Mouse (Mus musculus) layer of hippocampus, postnatal 25 days (tissue): ENCODE measurements around the gene Fiz1. TPM values are rescaled to one million over a fixed set of nuclear protein-coding genes. Genes with fewer than 3 reads are reported as not detected.

Experiments
- DNase-seq, 2 experiments: peaks; one replicate each; pipeline ENCODE4 v3.0.0; 2022; ENCODE audit warnings: mixed read lengths in 2 of 2, low spot score in 1 of 2; ENCODE audit errors: extremely low spot score in 1 of 2
- total RNA-seq, 2 experiments: library from RNA; stranded (reverse); gene quantifications; 2 replicates each; pipeline ENCODE4 v1.2.3; 2021

Gene Fiz1
- total RNA-seq, 2 experiments from 2014 or later = 21.3 to 21.7 TPM

- DNase-seq = no peak
Measured at GRCm38 (mm10) chr7:4957361-4957760, 57.1 kb downstream of the Fiz1 start.

Other genes starting within 250 kb of the Fiz1 start
- gene Fam71e2, start 243.4 kb downstream of the Fiz1 start, total RNA-seq = not detected
- under 1 TPM; 0.27 to 0.49 TPM for gene Il11, start 231.8 kb downstream of the Fiz1 start, total RNA-seq
- gene Tmem190, start 231.8 kb downstream of the Fiz1 start, total RNA-seq = not detected
- gene Tmem238, start 225.0 kb downstream of the Fiz1 start, total RNA-seq = 1 to 10 TPM; 2.2 to 2.6 TPM
- gene Rpl28, start 221.8 kb downstream of the Fiz1 start, total RNA-seq = 100 to 1,000 TPM; 484 to 506 TPM
- 100 to 1,000 TPM in 1 of 2 experiments, 10 to 100 TPM in 1; 97.7 to 112 TPM for gene Ube2s, start 202.1 kb downstream of the Fiz1 start, total RNA-seq
- gene Shisa7, start 170.0 kb downstream of the Fiz1 start, total RNA-seq = 100 to 1,000 TPM; 132 to 182 TPM
- gene Isoc2b, start 144.4 kb downstream of the Fiz1 start, total RNA-seq = 1 to 10 TPM; 5.6 to 6.0 TPM
- 10 to 100 TPM; 11.2 to 12.4 TPM for gene Isoc2a, start 137.5 kb downstream of the Fiz1 start, total RNA-seq
- gene Gm36210, start 108.2 kb downstream of the Fiz1 start, total RNA-seq = under 1 TPM; 0.27 to 0.38 TPM
- gene Zfp628, start 99.5 kb downstream of the Fiz1 start, total RNA-seq = 10 to 100 TPM; 13.4 to 14.3 TPM
- 100 to 1,000 TPM; 109 to 112 TPM for gene Nat14, start 92.7 kb downstream of the Fiz1 start, total RNA-seq
- gene Ssc5d, start 88.9 kb downstream of the Fiz1 start, total RNA-seq = 1 to 10 TPM; 1.4 to 2.3 TPM
- gene Sbk2, start 50.3 kb downstream of the Fiz1 start, total RNA-seq = under 1 TPM in 1 of 2 experiments, not detected in 1; 0.59 TPM
- under 1 TPM; 0.59 to 0.66 TPM for gene Sbk3, start 43.5 kb downstream of the Fiz1 start, total RNA-seq
- 10 to 100 TPM; 31.9 to 41.4 TPM for gene Zfp579, start 18.5 kb downstream of the Fiz1 start, total RNA-seq
- 1 to 10 TPM; 7.7 to 8.2 TPM for gene Zfp524, start 282 bp downstream of the Fiz1 start, total RNA-seq
- gene Gm44973, start 799 bp upstream of the Fiz1 start, total RNA-seq = not detected
- 10 to 100 TPM; 33.0 to 41.3 TPM for gene Zfp865, start 5.7 kb upstream of the Fiz1 start, total RNA-seq
- gene Ccdc106, start 5.9 kb upstream of the Fiz1 start, total RNA-seq = 10 to 100 TPM; 66.1 to 73.5 TPM
- not detected for gene 4632433K11Rik, start 19.4 kb upstream of the Fiz1 start, total RNA-seq
- 1 to 10 TPM; 5.1 to 6.5 TPM for gene Zfp784, start 23.7 kb upstream of the Fiz1 start, total RNA-seq
- gene Zfp580, start 36.8 kb upstream of the Fiz1 start, total RNA-seq = 10 to 100 TPM; 43.1 to 44.0 TPM
- 100 to 1,000 TPM; 170 to 180 TPM for gene U2af2, start 47.4 kb upstream of the Fiz1 start, total RNA-seq
- gene Epn1, start 65.5 kb upstream of the Fiz1 start, total RNA-seq = 100 to 1,000 TPM; 520 to 560 TPM
- not detected for gene Rfpl4, start 102.3 kb upstream of the Fiz1 start, total RNA-seq
- under 1 TPM in 1 of 2 experiments, not detected in 1; 0.49 TPM for gene Rasl2-9, start 111.3 kb upstream of the Fiz1 start, total RNA-seq
- gene Vmn1r55, start 135.0 kb upstream of the Fiz1 start, total RNA-seq = not detected
- gene Vmn1r56, start 182.1 kb upstream of the Fiz1 start, total RNA-seq = not detected
- gene Vmn1r57, start 203.8 kb upstream of the Fiz1 start, total RNA-seq = not detected